Mouse (Mus musculus): ENCODE data around the gene Sv2b. TPM values are rescaled to one million over a fixed set of nuclear protein-coding genes. Genes with fewer than 3 reads are reported as not detected.

Gene Sv2b
- polyA plus RNA-seq, 1 experiment = not detected

GRCm38 (mm10) chr7:75318320-75318719, 9.3 kb upstream of the Sv2b start:
- Histone ChIP-seq H3K27me3 (ENCODE audit: control insufficient read depth, insufficient read depth, low read length, poor library complexity, severe bottlenecking) (no peaks in the 10 kb centered on the region), H3K36me3 (ENCODE audit: control insufficient read depth, insufficient read depth, low read length, poor library complexity, severe bottlenecking) (no peaks in the 10 kb centered on the region), H3K27ac (ENCODE audit: insufficient read depth, low read length) (no peak overlapping the region), H3K9me3 (replicated peaks; ENCODE audit: control insufficient read depth, insufficient read depth, low read length, poor library complexity, severe bottlenecking) (no peaks in the 10 kb centered on the region), H3K4me3 (ENCODE audit: low read depth, low read length) (no peak overlapping the region), H3K9ac (ENCODE audit: low read depth, poor library complexity, severe bottlenecking) (no peak overlapping the region), H3K4me1 (ENCODE audit: control insufficient read depth, insufficient read depth, low read length) (no peaks in the 10 kb centered on the region)
- no peak for TF ChIP-seq CTCF (IDR thresholded peaks at IDR 0.05; ENCODE audit: low read depth, low read length)
- TF ChIP-seq EP300 (IDR thresholded peaks at IDR 0.05; ENCODE audit: insufficient read depth, low read depth, low read length) = no peak
- no peak for TF ChIP-seq POLR2A (IDR thresholded peaks at IDR 0.05; ENCODE audit: insufficient read depth, low read length)

- no peaks in the 10 kb centered on the region for H3K4me1 ChIP-seq (ENCODE audit: control insufficient read depth, insufficient read depth, low read length)
- H3K27me3 ChIP-seq (ENCODE audit: control insufficient read depth, insufficient read depth, low read length, poor library complexity, severe bottlenecking) = no peaks in the 10 kb centered on the region; the same call in 1 of the 2 replicates
- H3K9me3 ChIP-seq (replicated peaks; ENCODE audit: control insufficient read depth, insufficient read depth, low read length, poor library complexity, severe bottlenecking) = no peaks in the 10 kb centered on the region
- TF ChIP-seq CTCF (IDR thresholded peaks at IDR 0.05; ENCODE audit: low read depth, low read length) (no peak), POLR2A (IDR thresholded peaks at IDR 0.05; ENCODE audit: insufficient read depth, low read length) (no peak), EP300 (IDR thresholded peaks at IDR 0.05; ENCODE audit: insufficient read depth, low read depth, low read length) (no peak)
- H3K9ac ChIP-seq (ENCODE audit: low read depth, poor library complexity, severe bottlenecking) = no peak overlapping the region
- H3K36me3 ChIP-seq (ENCODE audit: control insufficient read depth, insufficient read depth, low read length, poor library complexity, severe bottlenecking) = no peaks in the 10 kb centered on the region
- H3K4me3 ChIP-seq (ENCODE audit: low read depth, low read length) = no peak overlapping the region
- H3K27ac ChIP-seq (ENCODE audit: insufficient read depth, low read length) = no peak overlapping the region
These were observed 5.8 kb upstream of the Sv2b start for GRCm38 (mm10) chr7:75314873-75315272.

- no peaks in the 10 kb centered on the region for H3K36me3 ChIP-seq (ENCODE audit: control insufficient read depth, insufficient read depth, low read length, poor library complexity, severe bottlenecking)
- no peak overlapping the region for H3K4me3 ChIP-seq (ENCODE audit: low read depth, low read length)
These were observed 508 bp upstream of the Sv2b start for GRCm38 (mm10) chr7:75309570-75309969.

GRCm38 (mm10) chr7:75308140-75308456, 964 bp downstream of the Sv2b start:
- TF ChIP-seq CTCF (IDR thresholded peaks at IDR 0.05; ENCODE audit: low read depth, low read length) (no peak), EP300 (IDR thresholded peaks at IDR 0.05; ENCODE audit: insufficient read depth, low read depth, low read length) (no peak), POLR2A (IDR thresholded peaks at IDR 0.05; ENCODE audit: insufficient read depth, low read length) (no peak)
- no peaks in the 10 kb centered on the region for H3K4me1 ChIP-seq (ENCODE audit: control insufficient read depth, insufficient read depth, low read length)
- H3K36me3 ChIP-seq (ENCODE audit: control insufficient read depth, insufficient read depth, low read length, poor library complexity, severe bottlenecking) = no peaks in the 10 kb centered on the region
- H3K27ac ChIP-seq (ENCODE audit: insufficient read depth, low read length) = no peak overlapping the region
- peaks cover 2% of the 10 kb centered on the region; the same call in 1 of the 2 replicates for H3K27me3 ChIP-seq (ENCODE audit: control insufficient read depth, insufficient read depth, low read length, poor library complexity, severe bottlenecking)
- no peak overlapping the region for H3K9ac ChIP-seq (ENCODE audit: low read depth, poor library complexity, severe bottlenecking)
- H3K9me3 ChIP-seq (replicated peaks; ENCODE audit: control insufficient read depth, insufficient read depth, low read length, poor library complexity, severe bottlenecking) = no peaks in the 10 kb centered on the region
- H3K4me3 ChIP-seq (ENCODE audit: low read depth, low read length) = no peak overlapping the region

More at GRCm38 (mm10) chr7:75309570-75309969, 508 bp upstream of the Sv2b start:
- no peak overlapping the region for H3K27ac ChIP-seq (ENCODE audit: insufficient read depth, low read length)
- TF ChIP-seq CTCF (IDR thresholded peaks at IDR 0.05; ENCODE audit: low read depth, low read length) (no peak), POLR2A (IDR thresholded peaks at IDR 0.05; ENCODE audit: insufficient read depth, low read length) (no peak), EP300 (IDR thresholded peaks at IDR 0.05; ENCODE audit: insufficient read depth, low read depth, low read length) (no peak)
- no peaks in the 10 kb centered on the region for H3K9me3 ChIP-seq (replicated peaks; ENCODE audit: control insufficient read depth, insufficient read depth, low read length, poor library complexity, severe bottlenecking)
- no peak overlapping the region for H3K9ac ChIP-seq (ENCODE audit: low read depth, poor library complexity, severe bottlenecking)
- H3K27me3 ChIP-seq (ENCODE audit: control insufficient read depth, insufficient read depth, low read length, poor library complexity, severe bottlenecking) = peaks cover 2% of the 10 kb centered on the region; the same call in 1 of the 2 replicates
- no peaks in the 10 kb centered on the region for H3K4me1 ChIP-seq (ENCODE audit: control insufficient read depth, insufficient read depth, low read length)

- Histone ChIP-seq H3K9me3 (replicated peaks; ENCODE audit: control insufficient read depth, insufficient read depth, low read length, poor library complexity, severe bottlenecking) (no peaks in the 10 kb centered on the region), H3K27me3 (ENCODE audit: control insufficient read depth, insufficient read depth, low read length, poor library complexity, severe bottlenecking) (peaks cover 2% of the 10 kb centered on the region; the same call in 1 of the 2 replicates), H3K4me3 (ENCODE audit: low read depth, low read length) (no peak overlapping the region), H3K36me3 (ENCODE audit: control insufficient read depth, insufficient read depth, low read length, poor library complexity, severe bottlenecking) (no peaks in the 10 kb centered on the region), H3K4me1 (ENCODE audit: control insufficient read depth, insufficient read depth, low read length) (no peaks in the 10 kb centered on the region), H3K9ac (ENCODE audit: low read depth, poor library complexity, severe bottlenecking) (no peak overlapping the region), H3K27ac (ENCODE audit: insufficient read depth, low read length) (no peak overlapping the region)
- TF ChIP-seq CTCF (IDR thresholded peaks at IDR 0.05; ENCODE audit: low read depth, low read length) = no peak
- no peak for TF ChIP-seq POLR2A (IDR thresholded peaks at IDR 0.05; ENCODE audit: insufficient read depth, low read length)
- no peak for TF ChIP-seq EP300 (IDR thresholded peaks at IDR 0.05; ENCODE audit: insufficient read depth, low read depth, low read length)
These were observed 1.4 kb downstream of the Sv2b start for GRCm38 (mm10) chr7:75307570-75308087.

- no peak overlapping the region for H3K27ac ChIP-seq (ENCODE audit: insufficient read depth, low read length)
- no peaks in the 10 kb centered on the region for H3K4me1 ChIP-seq (ENCODE audit: control insufficient read depth, insufficient read depth, low read length)
- H3K36me3 ChIP-seq (ENCODE audit: control insufficient read depth, insufficient read depth, low read length, poor library complexity, severe bottlenecking) = no peaks in the 10 kb centered on the region
- no peak overlapping the region for H3K9ac ChIP-seq (ENCODE audit: low read depth, poor library complexity, severe bottlenecking)
- TF ChIP-seq EP300 (IDR thresholded peaks at IDR 0.05; ENCODE audit: insufficient read depth, low read depth, low read length) = no peak
- TF ChIP-seq POLR2A (IDR thresholded peaks at IDR 0.05; ENCODE audit: insufficient read depth, low read length) = no peak
- no peak for TF ChIP-seq CTCF (IDR thresholded peaks at IDR 0.05; ENCODE audit: low read depth, low read length)
- H3K9me3 ChIP-seq (replicated peaks; ENCODE audit: control insufficient read depth, insufficient read depth, low read length, poor library complexity, severe bottlenecking) = no peaks in the 10 kb centered on the region
- no peak overlapping the region for H3K4me3 ChIP-seq (ENCODE audit: low read depth, low read length)
- H3K27me3 ChIP-seq (ENCODE audit: control insufficient read depth, insufficient read depth, low read length, poor library complexity, severe bottlenecking) = peaks cover 2% of the 10 kb centered on the region; the same call in 1 of the 2 replicates
These were observed 3.1 kb downstream of the Sv2b start for GRCm38 (mm10) chr7:75305901-75306465.

Data from ES-Bruce4 (cell line).